Mouse (Mus musculus): Measurements from ENCODE around the gene Krt28.

The Krt28 gene

GRCm38 (mm10) chr11:99366791-99367190 lies 7.9 kb downstream of the Krt28 start:
- DNase-seq (ENCODE audit: low spot score) = no peak

DNA sequence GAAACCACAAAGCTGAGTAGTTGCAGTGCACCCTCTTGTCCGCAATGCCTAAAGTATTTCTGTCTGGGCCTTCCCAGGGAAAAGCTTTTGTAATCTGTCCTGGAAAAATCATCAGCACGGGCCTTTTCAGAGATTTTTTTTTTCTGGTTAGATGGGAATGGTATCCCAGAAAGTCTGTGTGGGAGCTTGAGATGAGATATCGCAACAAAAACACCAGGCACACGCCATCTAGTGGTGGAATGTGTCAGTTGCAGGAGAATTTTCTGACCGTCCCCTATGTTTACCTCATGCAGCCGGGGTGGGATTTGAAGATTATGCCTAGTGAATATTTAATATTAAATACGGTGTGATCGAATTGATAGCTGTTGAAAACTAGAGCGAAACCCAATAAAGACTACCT lies 10.3 kb downstream of the Krt28 start:
- peak; percentile 58 for DNase-seq (ENCODE audit: low spot score)

GRCm38 (mm10) chr11:99361423-99361822 lies 13.3 kb downstream of the Krt28 start:
- DNase-seq (ENCODE audit: low spot score) = no peak

GRCm38 (mm10) chr11:99351004-99351403 lies 23.7 kb downstream of the Krt28 start, which contains the start of gene Krt27:
Krt27 (minus strand) TSS chr11:99351104.
- no peak for DNase-seq (ENCODE audit: low spot score)

- DNase-seq (ENCODE audit: low spot score) = no peak
These were observed 35.3 kb downstream of the Krt28 start for GRCm38 (mm10) chr11:99339299-99339847.

- no peak for DNase-seq (ENCODE audit: low spot score)
These were observed 36.8 kb downstream of the Krt28 start, which contains the start of gene Krt26 for GRCm38 (mm10) chr11:99337866-99338265. Krt26 (minus strand) TSS chr11:99337966.

- DNase-seq (ENCODE audit: low spot score) = no peak
These were observed 41.3 kb downstream of the Krt28 start for GRCm38 (mm10) chr11:99333426-99333825.

DNA sequence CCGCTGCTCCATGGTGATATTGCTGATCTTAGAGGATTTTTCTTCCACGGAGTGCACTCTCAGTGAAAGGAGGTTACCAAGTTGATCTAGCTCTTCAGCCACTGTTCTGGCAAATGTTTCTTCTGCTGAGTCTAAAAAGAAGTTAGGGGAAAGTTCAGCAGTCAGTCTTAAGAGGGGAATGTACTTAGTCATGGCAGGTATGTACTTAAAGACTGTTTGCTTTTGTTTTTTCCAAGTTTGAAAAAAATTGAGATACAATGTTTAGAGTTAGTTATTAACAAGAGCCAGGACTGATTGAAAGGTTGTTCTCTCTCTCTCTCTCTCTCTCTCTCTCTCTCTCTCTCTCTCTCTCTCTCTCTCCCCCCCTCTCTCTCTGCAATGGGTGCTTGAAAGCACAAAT lies 45.0 kb downstream of the Krt28 start:
- DNase-seq (ENCODE audit: low spot score) = no peak

GRCm38 (mm10) chr11:99322851-99323250 lies 51.9 kb downstream of the Krt28 start, which contains the start of gene Krt25:
Krt25 (minus strand) TSS chr11:99322951.
- no peak for DNase-seq (ENCODE audit: low spot score)

- DNase-seq (ENCODE audit: low spot score) = no peak
These were observed 53.6 kb downstream of the Krt28 start for GRCm38 (mm10) chr11:99321094-99321493.

DNA sequence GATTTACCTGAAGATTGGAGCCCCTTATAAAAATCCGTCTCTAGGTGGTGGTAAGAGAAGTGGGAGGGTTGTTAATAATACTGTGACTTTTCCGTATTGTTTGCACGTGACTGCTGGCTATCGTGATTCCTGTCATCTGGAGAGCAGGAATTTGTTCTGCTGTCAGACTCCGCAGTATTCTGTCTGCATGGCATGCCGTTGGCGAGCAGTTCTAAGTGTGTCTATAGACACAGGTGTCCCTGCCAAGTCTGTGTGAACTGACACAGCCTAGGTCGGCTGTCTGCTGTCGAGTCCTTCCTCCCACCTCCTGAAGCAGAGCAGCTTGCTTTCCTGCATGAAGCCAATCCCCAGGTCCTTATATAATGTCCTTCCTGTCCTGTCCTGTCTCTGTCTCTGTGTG lies 55.6 kb downstream of the Krt28 start:
- no peak for DNase-seq (ENCODE audit: low spot score)

- DNase-seq (ENCODE audit: low spot score) = no peak
These were observed 58.2 kb downstream of the Krt28 start for GRCm38 (mm10) chr11:99316543-99316942.

All from testis, postnatal 14 days (tissue).